Mouse (Mus musculus): ENCODE data around the gene Ppy. TPM values are rescaled to one million over a fixed set of nuclear protein-coding genes. Genes with fewer than 3 reads are reported as not detected.

Ppy gene
- polyA plus RNA-seq, 1 experiment from 2014 or later, result not detected

DNA sequence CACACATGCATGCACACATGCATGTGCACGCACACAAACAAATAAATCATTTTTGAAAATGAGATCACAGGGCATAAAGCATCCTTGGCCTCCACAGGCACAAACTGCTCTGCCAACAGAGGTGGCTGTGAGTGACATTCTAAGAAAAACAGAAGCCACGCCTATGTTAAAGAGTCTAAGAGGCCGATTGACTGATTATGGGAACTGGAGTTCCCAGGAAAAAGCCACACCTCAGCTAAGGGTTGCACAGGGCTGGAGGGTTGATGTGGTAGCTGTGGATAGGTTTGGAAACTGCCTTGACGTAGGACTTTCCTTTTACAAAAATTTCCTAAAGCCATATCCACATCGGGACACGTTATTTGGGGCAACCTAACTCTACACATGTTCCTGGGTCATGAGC, 16.3 kb upstream of the Ppy start:
- no peak for ATAC-seq (replicated peaks; ENCODE audit: low FRiP score)
- Histone ChIP-seq H3K4me1 (no peaks in the 10 kb centered on the region), H3K27ac (no peak overlapping the region), H3K27me3 (peaks cover 5% of the 10 kb centered on the region), H3K9ac (no peak overlapping the region), H3K4me3 (replicated peaks) (no peak overlapping the region), H3K4me2 (no peak overlapping the region), H3K36me3 (no peaks in the 10 kb centered on the region), H3K9me3 (replicated peaks) (no peaks in the 10 kb centered on the region)
- WGBS, result 77% methylated on average over 6 of the region's 6 CpGs

DNA sequence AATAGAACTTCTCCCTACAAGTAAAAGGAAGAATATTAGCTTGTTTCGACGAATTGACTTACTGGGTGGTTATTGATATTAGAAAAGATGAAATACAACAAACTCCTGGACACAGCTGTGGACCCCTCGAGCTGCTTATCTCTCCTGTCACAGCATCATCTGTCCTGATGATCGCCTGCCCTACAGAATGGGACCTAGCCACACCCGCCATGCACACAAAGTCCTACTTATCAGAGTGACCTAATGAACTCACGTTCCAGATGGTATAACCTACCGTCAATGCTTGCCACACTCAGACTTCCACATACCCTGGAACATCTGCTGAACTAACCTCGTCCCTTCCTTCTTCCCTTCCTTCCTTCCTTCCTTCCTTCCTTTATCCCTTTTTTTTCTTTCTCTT, 15.1 kb upstream of the Ppy start:
- Histone ChIP-seq H3K4me3 (replicated peaks) (no peak overlapping the region), H3K9me3 (replicated peaks) (no peaks in the 10 kb centered on the region), H3K27me3 (peaks cover 5% of the 10 kb centered on the region), H3K27ac (no peak overlapping the region), H3K4me2 (no peak overlapping the region), H3K9ac (no peak overlapping the region), H3K4me1 (no peaks in the 10 kb centered on the region), H3K36me3 (no peaks in the 10 kb centered on the region)
- 75% methylated on average over 8 of the region's 8 CpGs for WGBS
- ATAC-seq (replicated peaks; ENCODE audit: low FRiP score), result no peak

DNA sequence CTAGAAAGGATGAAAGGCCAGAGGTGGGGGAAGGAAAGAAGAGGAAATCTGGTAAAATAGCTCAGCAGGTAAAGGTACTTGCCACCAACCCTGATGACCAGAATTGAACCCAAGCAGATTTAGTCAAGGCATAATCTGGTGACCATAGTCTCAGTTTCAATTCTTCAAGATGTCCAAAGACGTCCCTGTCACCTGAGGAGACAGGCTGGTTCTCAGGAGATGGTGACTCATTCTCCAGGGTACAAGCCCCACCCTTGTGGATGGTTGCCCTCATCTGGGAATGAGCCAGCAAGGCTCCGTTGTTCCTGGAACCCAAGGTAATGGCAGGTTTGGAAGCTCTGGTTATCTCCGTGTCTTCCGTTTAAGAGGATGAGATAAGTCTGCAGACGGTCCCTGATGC, 10.5 kb upstream of the Ppy start:
- H3K9me3 ChIP-seq (replicated peaks), result no peaks in the 10 kb centered on the region
- 77% methylated on average over 5 of the region's 5 CpGs for WGBS
- no peaks in the 10 kb centered on the region for H3K36me3 ChIP-seq
- H3K4me3 ChIP-seq (replicated peaks), result no peak overlapping the region
- H3K27me3 ChIP-seq, result peaks cover 46% of the 10 kb centered on the region
- no peak overlapping the region for H3K4me2 ChIP-seq
- peaks cover 8% of the 10 kb centered on the region; the same call in 1 of the 2 replicates for H3K4me1 ChIP-seq
- ATAC-seq (replicated peaks; ENCODE audit: low FRiP score), result no peak
- H3K9ac ChIP-seq, result no peak overlapping the region
- H3K27ac ChIP-seq, result no peak overlapping the region

DNA sequence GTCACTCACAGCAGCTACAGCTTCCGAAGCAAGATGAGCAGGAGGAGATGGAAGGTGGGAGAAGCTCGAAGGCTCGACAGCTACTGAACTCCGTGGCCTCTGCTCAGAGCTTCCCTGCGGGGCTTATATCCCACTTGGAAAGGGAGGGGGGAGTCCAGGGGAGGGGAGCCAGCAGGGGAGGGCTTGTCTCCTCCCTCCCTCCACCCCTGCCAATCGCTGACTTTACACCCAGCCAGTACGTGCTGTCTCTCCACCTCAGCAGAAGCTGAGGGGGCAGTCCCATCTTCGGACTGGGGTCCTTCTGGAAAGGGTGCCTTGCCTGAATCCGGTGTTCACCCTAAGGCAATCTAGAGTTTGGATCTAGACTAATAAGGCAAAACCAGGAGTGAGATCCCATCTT, 6.6 kb upstream of the Ppy start, which contains the start of gene Pyy:
Gene Pyy (minus strand): TSS at position 101 of the 400 bp plus-strand sequence.
- no peak within 1 kb of the TSS for H3K9ac ChIP-seq
- H3K4me1 ChIP-seq, result peaks cover 10% of the 10 kb centered on the region; the same call in 1 of the 2 replicates
- peak within 1 kb of the TSS; percentile 23 for H3K4me3 ChIP-seq (replicated peaks)
- peaks cover 74% of the 10 kb centered on the region for H3K27me3 ChIP-seq
- no peaks in the 10 kb centered on the region for H3K36me3 ChIP-seq
- WGBS, result 9% methylated on average over 9 of the region's 9 CpGs
- peak within 1 kb of the TSS; percentile 47 for H3K4me2 ChIP-seq
- ATAC-seq (replicated peaks; ENCODE audit: low FRiP score), result no peak
- no peak within 1 kb of the TSS for H3K27ac ChIP-seq
- no peaks in the 10 kb centered on the region for H3K9me3 ChIP-seq (replicated peaks)

DNA sequence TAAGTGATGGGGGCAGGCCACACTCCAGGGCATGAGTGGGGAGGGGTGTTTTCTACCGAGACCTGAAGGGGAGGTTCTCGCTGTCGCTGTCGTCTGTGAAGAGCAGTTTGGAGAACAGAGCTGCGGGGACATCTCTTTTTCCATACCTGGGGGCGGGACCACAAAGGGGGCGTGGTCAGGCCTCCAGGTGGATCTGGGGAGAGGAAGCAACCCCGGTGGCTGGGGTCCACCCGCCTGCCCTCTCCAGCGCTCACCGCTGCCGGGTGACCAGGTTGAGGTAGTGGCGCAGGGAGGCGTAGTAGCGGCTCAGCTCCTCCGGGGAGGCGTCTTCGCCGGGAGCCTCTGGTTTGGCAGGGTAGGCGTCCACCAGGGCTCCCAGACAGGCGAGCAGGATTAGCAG, 5.8 kb upstream of the Ppy start:
- no peak for ATAC-seq (replicated peaks; ENCODE audit: low FRiP score)
- peak overlapping the region; percentile 23 for H3K4me3 ChIP-seq (replicated peaks)
- under 1% methylated on average over 21 of the region's 21 CpGs for WGBS
- H3K27ac ChIP-seq, result no peak overlapping the region
- H3K4me2 ChIP-seq, result peak overlapping the region; percentile 47
- peaks cover 16% of the 10 kb centered on the region for H3K4me1 ChIP-seq
- H3K36me3 ChIP-seq, result no peaks in the 10 kb centered on the region
- H3K27me3 ChIP-seq, result peaks cover 75% of the 10 kb centered on the region
- H3K9ac ChIP-seq, result no peak overlapping the region
- H3K9me3 ChIP-seq (replicated peaks), result no peaks in the 10 kb centered on the region

DNA sequence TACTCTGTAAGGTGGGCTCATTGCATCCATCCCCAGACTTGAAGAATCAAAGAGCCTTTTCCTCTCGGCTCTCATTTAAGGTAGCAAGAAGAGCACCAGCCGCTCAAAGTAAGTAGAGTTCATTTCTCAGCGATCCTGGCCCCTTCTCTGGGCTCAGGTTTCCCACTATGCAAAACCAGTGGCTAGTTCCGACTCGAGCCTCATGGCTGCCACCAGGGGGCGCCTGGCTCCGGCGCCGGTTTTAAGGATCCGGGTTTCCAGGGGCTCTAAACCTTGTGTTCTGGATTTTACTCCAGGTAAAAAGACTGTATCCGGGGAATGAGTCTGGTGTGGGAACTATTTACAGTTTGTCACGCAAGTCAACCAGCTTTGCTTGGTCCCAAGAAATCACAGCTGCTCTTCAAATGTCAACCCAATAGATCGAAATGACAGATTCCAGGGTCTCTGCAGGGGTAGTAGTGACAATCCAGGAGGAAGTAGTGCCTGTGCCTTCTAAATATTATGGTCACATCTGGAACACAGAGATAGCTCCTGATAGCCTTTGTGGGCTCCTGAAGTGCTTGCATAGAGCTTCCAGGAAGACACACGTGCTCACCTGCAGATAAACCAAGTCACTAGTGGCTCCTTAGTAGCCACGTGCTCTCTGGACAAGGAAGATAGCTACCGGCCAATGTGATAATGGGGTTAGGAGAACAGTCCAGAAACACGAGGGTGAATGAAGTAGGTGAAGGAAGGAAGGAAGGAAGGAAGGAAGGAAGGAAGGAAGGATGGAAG, 1.6 kb upstream of the Ppy start:
- Histone ChIP-seq H3K9ac (no peak overlapping the region), H3K27me3 (peaks cover 72% of the 10 kb centered on the region)
- ATAC-seq (replicated peaks; ENCODE audit: low FRiP score), result no peak

DNA sequence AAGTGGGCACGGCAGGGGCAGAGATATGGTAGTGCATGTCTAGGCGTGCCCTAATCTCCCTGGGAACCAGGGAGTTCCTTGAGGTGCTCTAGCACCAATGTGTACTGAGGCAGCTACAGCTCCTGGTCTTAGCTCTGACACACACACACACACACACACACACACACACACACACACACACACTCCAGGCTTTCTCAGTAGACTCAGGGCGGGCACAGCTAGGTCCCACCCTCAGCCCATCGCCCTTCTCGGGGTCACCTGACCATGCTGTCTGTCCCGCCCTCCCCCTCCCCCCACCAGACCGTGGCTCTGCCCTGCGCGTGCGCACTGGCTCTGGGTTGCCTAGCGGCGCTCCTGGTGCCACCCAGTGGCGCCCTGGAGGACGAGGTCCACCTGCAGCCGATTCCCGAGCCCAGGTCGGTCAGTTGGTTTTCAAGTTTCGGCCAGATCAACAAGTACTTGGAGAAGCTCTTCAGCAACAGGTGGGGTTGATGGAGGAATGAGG, 4.2 kb downstream of the Ppy start:
- 6% methylated on average over 18 of the region's 18 CpGs for WGBS
- Histone ChIP-seq H3K27ac (peak overlapping the region; percentile 61; the same call in 1 of the 2 replicates), H3K9ac (peak overlapping the region; percentile 5; the same call in 1 of the 2 replicates), H3K27me3 (peaks cover 28% of the 10 kb centered on the region), H3K4me1 (peaks cover 25% of the 10 kb centered on the region), H3K4me2 (peak overlapping the region; percentile 56), H3K36me3 (no peaks in the 10 kb centered on the region), H3K9me3 (replicated peaks) (no peaks in the 10 kb centered on the region), H3K4me3 (replicated peaks) (peak overlapping the region; percentile 31)
- peak; percentile 91 for ATAC-seq (replicated peaks; ENCODE audit: low FRiP score)

More for the DNA sequence above, 1.6 kb upstream of the Ppy start:
- Histone ChIP-seq H3K4me2 (peak overlapping the region; percentile 10; the same call in 1 of the 2 replicates), H3K27ac (no peak overlapping the region), H3K4me3 (replicated peaks) (no peak overlapping the region), H3K4me1 (peaks cover 19% of the 10 kb centered on the region), H3K36me3 (no peaks in the 10 kb centered on the region), H3K9me3 (replicated peaks) (no peaks in the 10 kb centered on the region)
- WGBS, result 18% methylated on average over 17 of the region's 17 CpGs

DNA sequence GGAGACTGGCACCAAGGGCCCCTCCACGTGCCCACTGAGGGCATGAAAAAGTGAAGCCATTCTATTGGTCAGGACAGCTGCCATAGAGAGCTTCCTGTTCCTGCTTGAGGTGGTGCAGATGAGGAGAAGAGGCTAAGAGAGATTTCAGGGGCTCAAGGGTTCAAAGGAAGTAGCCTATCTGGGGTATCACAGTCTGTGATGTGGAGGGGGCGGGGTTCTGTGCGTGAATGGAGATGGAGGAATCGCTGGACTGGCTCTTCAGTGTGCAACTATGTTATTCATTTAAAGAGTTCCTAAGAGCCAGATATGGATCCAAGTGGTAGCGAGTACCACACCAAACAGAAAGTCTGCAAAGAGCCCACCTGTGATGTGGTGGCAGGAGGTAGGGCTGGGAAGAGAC, 4.7 kb downstream of the Ppy start:
- Histone ChIP-seq H3K4me1 (peaks cover 22% of the 10 kb centered on the region), H3K27me3 (peaks cover 23% of the 10 kb centered on the region), H3K4me2 (peak overlapping the region; percentile 56), H3K9ac (no peak overlapping the region), H3K4me3 (replicated peaks) (peak overlapping the region; percentile 31), H3K9me3 (replicated peaks) (no peaks in the 10 kb centered on the region), H3K36me3 (no peaks in the 10 kb centered on the region), H3K27ac (peak overlapping the region; percentile 61; the same call in 1 of the 2 replicates)
- ATAC-seq (replicated peaks; ENCODE audit: low FRiP score), result 0 out of 2 replicates have a peak, but pooled peaks have one; percentile 11
- WGBS, result 62% methylated on average over 5 of the region's 5 CpGs

DNA sequence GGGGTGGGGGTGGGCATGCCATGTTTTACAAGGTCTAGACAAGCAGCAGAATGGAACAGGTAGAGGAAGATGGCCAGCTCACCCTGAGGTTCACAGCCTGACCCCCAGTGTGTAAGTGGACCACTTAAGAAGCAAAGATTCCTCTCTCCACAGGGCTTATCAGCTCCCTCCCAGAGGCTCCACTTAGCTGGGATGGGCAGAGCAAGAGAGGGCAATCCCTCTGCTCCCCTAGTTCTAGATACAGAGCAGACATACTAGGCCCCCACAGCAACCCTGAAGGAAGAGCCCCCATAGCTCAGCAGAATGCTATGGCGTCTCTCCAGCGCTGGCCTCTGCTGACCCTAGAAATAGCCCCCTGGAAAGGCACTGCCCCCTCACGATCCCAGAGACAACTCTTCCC, 5.4 kb downstream of the Ppy start:
- ATAC-seq (replicated peaks; ENCODE audit: low FRiP score), result no peak

DNA sequence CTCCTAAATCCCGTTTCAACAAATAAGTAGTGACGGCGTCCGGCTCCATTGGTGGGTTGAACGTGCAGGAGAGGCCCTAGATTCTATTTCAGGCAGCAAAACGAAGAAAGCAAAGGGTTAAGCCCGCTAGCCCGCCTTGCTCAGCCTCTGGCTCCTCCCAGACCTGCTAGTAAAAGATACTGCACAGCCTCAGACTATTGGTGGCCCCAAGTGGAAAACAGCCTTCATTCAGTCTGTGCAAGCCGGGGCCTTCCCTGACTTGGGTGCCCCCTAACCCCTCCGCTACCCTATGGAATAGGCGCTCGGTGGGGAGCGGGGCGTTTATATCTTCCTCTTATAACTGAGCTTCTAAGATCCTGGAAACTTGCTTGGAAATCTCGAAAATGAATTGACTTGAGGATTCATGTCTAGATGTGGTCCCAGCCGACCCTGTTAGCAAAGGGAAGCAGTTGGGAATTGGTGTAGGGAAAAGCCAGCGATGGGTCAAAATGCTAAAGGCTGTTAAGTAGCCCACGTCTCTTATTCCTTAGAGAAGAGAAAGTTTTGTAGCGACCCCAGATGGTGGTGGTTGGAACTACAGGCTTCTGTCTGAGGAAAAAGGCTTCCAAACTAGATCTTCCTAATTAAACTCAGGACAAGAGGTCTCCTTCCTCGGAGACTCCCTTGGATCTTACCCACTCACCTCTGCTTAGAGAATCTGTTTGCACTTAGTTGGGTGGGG, 11.9 kb downstream of the Ppy start:
- Histone ChIP-seq H3K27me3 (no peaks in the 10 kb centered on the region), H3K9me3 (replicated peaks) (no peaks in the 10 kb centered on the region), H3K27ac (peak overlapping the region; percentile 89), H3K9ac (peak overlapping the region; percentile 68; the same call in 1 of the 2 replicates), H3K36me3 (no peaks in the 10 kb centered on the region), H3K4me1 (peaks cover 51% of the 10 kb centered on the region), H3K4me3 (replicated peaks) (peak overlapping the region; percentile 76), H3K4me2 (peak overlapping the region; percentile 97)
- WGBS, result under 1% methylated on average over 20 of the region's 20 CpGs
- ATAC-seq (replicated peaks; ENCODE audit: low FRiP score), result peak; percentile 56

More for the DNA sequence above, 5.4 kb downstream of the Ppy start:
- Histone ChIP-seq H3K27me3 (peaks cover 15% of the 10 kb centered on the region), H3K9me3 (replicated peaks) (no peaks in the 10 kb centered on the region), H3K36me3 (no peaks in the 10 kb centered on the region), H3K9ac (no peak overlapping the region), H3K27ac (no peak overlapping the region), H3K4me2 (no peak overlapping the region), H3K4me3 (replicated peaks) (no peak overlapping the region), H3K4me1 (peaks cover 22% of the 10 kb centered on the region)
- WGBS, result 62% methylated on average over 3 of the region's 3 CpGs

DNA sequence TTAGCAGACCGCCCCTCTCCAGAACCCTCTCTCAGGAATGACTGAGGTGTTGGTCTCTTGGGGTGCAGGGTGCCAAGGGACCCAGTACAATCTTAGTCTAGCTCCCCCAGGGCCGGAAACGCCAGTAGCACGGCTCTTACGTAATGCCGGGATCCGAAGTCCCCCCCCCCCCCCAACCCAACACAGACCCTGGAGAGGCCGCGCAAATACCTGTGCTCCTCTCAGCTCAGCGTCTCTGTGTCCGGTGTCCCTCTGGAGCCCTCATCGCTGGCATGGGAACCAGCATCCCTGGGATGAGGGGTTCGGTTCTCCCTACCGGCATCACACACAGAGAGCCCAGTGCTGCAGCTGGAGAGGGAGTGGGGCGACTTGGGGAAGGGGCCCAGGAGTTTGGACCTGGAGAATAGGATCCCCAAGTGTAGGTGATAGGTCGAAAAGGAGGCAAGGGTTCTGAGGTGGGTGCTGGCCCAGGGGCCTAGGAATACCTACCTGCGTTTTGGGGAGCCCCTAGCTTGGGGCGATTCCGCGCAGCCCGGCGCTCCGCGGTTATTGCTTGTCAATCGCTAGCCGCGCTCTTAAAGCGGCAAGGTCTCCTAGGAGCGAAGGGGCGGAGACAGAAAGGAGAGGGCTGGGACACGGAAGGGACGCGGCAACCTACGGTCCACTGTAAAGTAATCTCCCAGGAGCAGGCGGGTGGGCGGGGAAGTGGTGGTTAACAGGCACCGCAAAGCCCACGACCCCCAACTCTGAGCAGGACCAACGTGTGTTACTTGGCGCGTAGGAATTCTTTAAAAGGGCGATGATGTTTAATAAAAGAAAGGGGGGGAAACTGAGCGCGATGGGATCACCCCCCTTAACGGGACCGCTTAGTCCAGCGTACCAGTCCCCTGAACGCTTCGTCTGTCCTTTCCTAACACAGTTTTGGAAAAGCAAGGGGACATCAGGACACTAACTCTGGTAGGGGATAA, 12.9 kb downstream of the Ppy start, which contains the start of gene Mpp2:
Gene Mpp2 (minus strand): TSS at position 585 of the 968 bp plus-strand sequence.
- H3K4me3 ChIP-seq (replicated peaks), result peak within 1 kb of the TSS; percentile 76
- peak within 1 kb of the TSS; percentile 89 for H3K27ac ChIP-seq
- H3K4me1 ChIP-seq, result peaks cover 59% of the 10 kb centered on the region
- peak within 1 kb of the TSS; percentile 97 for H3K4me2 ChIP-seq
- no peaks in the 10 kb centered on the region for H3K36me3 ChIP-seq
- H3K27me3 ChIP-seq, result no peaks in the 10 kb centered on the region
- under 1% methylated on average over 49 of the region's 49 CpGs for WGBS
- peak within 1 kb of the TSS; percentile 68 for H3K9ac ChIP-seq
- H3K9me3 ChIP-seq (replicated peaks), result no peaks in the 10 kb centered on the region
- ATAC-seq (replicated peaks; ENCODE audit: low FRiP score), result peak; percentile 65

Data from kidney, embryonic 15.5 days (tissue).